Mouse (Mus musculus) urinary bladder, postnatal 4 days (tissue): ENCODE measurements at regions not wholly inside any gene's neighbourhood (a gene's known extent, or its start where the extent isn't known, plus 50 kb on each side); places are given as distances from the start of the nearest gene placed in this dataset.
A peak's percentile ranks its signal among the peaks of the same experiment; 100 is the strongest.
"Not testable (repeated sequence)": the region's sequence is repeated elsewhere in the genome, so short reads cannot be mapped to it uniquely, and the experiment has no call there.

Experiments used
- DNase-seq, 2 experiments: peaks; one replicate each; pipeline ENCODE4 v3.0.0; 2021 to 2022; ENCODE audit warnings: low spot score in 2 of 2

- DNase-seq = no peak
Measured at GRCm38 (mm10) chr4:49958275-49958674, 112.7 kb upstream of the Grin3a start.

DNA sequence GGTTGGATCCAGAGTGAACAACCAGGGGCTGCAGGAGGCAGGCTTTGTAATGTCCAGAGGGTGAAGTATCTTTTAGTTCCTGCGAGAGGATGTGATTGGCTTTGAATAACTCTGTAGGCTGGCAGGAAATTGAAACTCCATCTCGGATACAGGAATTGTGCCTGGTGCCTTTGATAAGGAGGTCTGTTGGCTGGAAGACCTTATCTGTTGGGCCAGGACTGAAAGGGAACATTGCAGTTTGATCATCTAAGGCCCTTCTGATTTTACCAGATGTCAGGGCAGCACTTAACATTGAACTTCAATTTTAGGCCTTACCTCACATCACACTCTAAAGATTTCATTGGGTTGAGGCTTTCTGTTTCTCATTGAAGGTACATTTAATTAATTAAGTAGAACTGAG is 111.3 kb upstream of the Grin3a start:
- DNase-seq = no peak

DNA sequence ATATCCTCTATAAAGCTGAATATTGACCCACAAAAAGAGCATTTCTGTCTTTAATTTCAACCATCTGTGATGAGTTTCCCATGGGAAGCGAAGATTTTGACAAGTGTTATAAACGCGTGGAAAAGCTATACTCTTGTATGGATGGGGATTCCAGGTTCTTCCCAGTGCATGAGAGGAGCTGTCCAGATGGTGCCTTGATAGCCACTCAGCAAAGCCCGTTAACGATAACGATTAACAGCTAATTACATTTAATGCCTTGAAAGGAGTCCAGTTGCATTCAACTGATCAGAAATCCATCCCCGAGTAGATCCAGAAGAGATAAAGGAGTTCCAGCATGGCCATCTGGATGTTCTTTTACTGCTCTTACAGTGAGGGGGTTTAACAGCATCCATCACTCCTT is 100.8 kb upstream of the Grin3a start:
- DNase-seq = no peak

DNA sequence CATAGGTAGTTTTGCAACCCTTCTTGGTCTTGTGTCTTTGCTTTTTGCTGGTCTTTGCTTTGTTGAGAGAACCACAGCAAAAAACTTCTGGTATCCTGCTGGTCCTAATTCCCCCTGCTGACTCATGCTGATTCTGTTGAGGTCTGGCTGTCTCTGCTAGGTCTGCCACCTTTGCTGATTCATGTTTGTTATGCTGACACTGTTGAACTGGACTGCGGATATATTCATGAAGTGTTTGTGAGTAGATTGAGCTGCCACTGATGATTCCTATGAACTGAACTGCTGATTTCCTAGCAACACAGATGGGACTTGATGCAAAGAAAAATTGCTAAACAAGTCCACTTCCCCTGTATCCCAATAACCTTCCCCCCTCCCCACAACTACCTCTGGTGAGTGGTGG is 91.9 kb upstream of the Grin3a start:
- no peak for DNase-seq

GRCm38 (mm10) chr4:49929636-49930035 is 84.1 kb upstream of the Grin3a start:
- DNase-seq = not testable (repeated sequence)

GRCm38 (mm10) chr4:49927045-49927444 is 81.5 kb upstream of the Grin3a start:
- DNase-seq = no peak

DNA sequence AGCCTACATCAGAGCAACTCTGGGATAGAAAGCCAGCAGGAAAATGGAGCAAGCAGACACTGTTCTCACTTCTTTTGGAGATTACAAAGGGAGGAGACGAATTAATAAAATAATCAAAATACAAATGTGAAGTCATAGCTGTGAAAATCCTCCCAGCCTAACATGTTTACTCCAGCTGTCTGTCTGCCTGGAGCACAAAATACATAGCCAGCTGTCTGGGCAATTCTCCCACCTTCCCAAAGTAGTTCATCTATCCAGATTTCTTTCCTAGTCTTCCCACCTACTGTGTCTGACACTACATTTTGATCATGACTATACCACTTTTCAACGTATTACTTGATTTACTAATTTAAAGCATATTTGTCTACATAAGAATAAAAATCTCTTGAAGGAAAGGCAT is 68.7 kb upstream of the Grin3a start:
- no peak for DNase-seq

DNA sequence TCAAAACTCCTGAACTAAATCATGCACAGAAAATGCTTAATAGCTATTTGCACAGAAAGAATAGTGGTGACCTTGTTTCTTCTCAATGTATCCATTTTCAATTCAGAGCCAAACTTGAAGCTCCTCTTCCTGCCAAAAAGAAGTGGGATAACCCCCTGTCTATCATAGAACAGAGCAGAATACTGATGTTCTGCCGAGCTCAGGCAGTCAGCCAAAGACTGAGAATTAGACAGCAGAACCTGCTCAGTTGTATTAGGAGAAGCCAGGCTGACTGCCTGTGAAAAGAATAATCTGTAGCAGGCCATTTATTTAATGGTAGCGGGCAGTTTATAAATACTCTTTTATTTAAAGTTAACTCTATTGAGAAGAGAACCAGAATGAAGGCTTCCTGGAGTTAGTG is 68.1 kb upstream of the Grin3a start:
- peak in 1 of 2 experiments; percentile 45 for DNase-seq
